In the genomic region with DNA sequence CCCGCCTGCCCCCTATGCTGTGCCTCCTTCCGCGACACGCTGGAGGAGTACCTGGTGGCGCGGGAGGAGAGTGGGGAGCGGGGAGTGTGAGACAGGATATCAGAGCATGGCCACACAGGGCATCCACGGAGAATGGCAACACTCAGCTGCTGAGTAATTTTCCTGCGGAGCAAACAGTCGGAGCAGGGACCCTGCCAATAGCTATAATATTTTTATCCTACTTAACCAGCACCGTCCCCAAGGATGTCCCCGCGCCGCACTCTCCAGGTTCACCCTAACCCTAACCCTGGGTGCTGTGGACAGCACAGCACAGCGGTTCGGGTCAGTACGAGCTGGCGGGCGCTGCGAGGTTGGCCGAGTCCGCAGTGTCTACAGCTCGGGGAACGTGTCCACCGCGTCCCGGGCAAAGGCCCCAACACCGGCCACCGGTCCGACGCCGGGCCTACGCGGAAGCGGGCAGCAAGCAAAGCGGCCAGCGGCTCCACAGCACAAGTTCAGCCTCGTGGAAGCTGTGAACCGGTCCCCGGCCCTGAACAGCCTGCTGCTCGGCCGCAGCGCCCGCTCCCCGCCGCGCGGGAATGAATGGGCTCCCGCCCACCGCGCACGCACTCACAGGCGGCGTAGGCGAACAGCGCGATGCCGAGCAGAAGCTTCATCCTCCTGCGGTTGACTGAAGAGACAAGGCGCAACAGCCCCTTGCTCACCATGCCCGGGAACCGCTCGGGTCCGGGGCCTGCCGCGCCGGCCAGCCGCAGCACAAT, we compare ENCODE assay signal across 8 mouse cellular contexts. TPM values are rescaled to one million over a fixed set of nuclear protein-coding genes. Genes with fewer than 3 reads are reported as not detected.
DNase-seq lines count a peak whose midpoint lies in the region; ATAC-seq and TF ChIP-seq lines count a peak whose summit lies in the region.

No protein-coding gene starts in this region.

- peak overlapping the region; percentile 88 for H3K4me3 ChIP-seq in bone marrow macrophage, adult 2 months (ENCODE audit: insufficient read depth, low read length)
- peak overlapping the region; percentile 92 for H3K4me3 ChIP-seq in kidney, embryonic 16.5 days (ENCODE audit: low read length)

- H3K36me3 ChIP-seq in kidney, embryonic 16.5 days (ENCODE audit: insufficient read depth, low read length) = 0 out of 2 replicates have a peak, but pooled peaks cover 3% of the 10 kb centered on the region

- WGBS in kidney, embryonic 16.5 days = under 1% methylated on average over 64 of the region's 68 CpGs

- peak overlapping the region; percentile 84 for H3K4me2 ChIP-seq in kidney, embryonic 16.5 days (replicated peaks; ENCODE audit: low read depth, low read length)

- H3K4me1 ChIP-seq in bone marrow macrophage, adult 2 months (ENCODE audit: control insufficient read depth, insufficient read depth, low read length) = peaks cover 4% of the 10 kb centered on the region
- peaks cover 16% of the 10 kb centered on the region for H3K4me1 ChIP-seq in kidney, embryonic 16.5 days (ENCODE audit: insufficient read depth, low read length)

- peak overlapping the region; percentile 87 for H3K9ac ChIP-seq in kidney, embryonic 16.5 days (replicated peaks; ENCODE audit: low read length)

- no peaks in the 10 kb centered on the region for H3K27me3 ChIP-seq in kidney, embryonic 16.5 days (ENCODE audit: insufficient read depth, low read length)

- ATAC-seq in kidney, embryonic 16.5 days (ENCODE audit: low FRiP score, low TSS enrichment) = peak; percentile 74

- no peak for TF ChIP-seq POLR2A in bone marrow macrophage, adult 2 months (IDR thresholded peaks at IDR 0.05; ENCODE audit: borderline replicate concordance, low read depth, low read length)

- peak; percentile 30 to 42 for DNase-seq in left cerebral cortex, adult 18-20 months (ENCODE audit: low spot score in 2 of 2)
- DNase-seq in left cerebral cortex, adult 9 months (ENCODE audit: low spot score in 2 of 2) = no peak
- DNase-seq in frontal cortex, postnatal 36 days (ENCODE audit: low spot score in 2 of 2) = peak; percentile 33 to 37
- peak; percentile 51 for DNase-seq in lung, postnatal 10 days
- DNase-seq in right cerebral cortex, postnatal 14 days = peak; percentile 30
- DNase-seq in Muller cell, postnatal 12 days (ENCODE audit: inconsistent ontology term) = no peak

- peak overlapping the region; percentile 38 for H3K27ac ChIP-seq in bone marrow macrophage, adult 2 months (ENCODE audit: insufficient read depth, low read depth, low read length)
- H3K27ac ChIP-seq in kidney, embryonic 16.5 days (ENCODE audit: low read length) = peak overlapping the region; percentile 90

- no peak for TF ChIP-seq CTCF in bone marrow macrophage, adult 2 months (IDR thresholded peaks at IDR 0.05; ENCODE audit: low read depth, low read length)

- H3K9me3 ChIP-seq in kidney, embryonic 16.5 days (ENCODE audit: low read length) = no peaks in the 10 kb centered on the region

RNA-seq across cellular contexts. Expression of a gene that starts 0.4 kb away (rescaled TPM):
- total RNA-seq in left cerebral cortex, adult 18-20 months (2021) = 10 to 100 TPM; 56.9 to 59.0 TPM
- polyA plus RNA-seq in bone marrow macrophage, adult 2 months (2012; ENCODE audit: insufficient read depth, insufficient read length, missing spikeins) = 16.1 and 16.3 TPM in 2 replicates
- polyA plus RNA-seq in kidney, embryonic 16.5 days (2015; fragmentation: Nextera tagmentation; extraction: Ambion mirVana) = 26.0 and 26.6 TPM in 2 replicates

Comparison
In these comparisons a context has a peak if more than half of its experiments do, and no peak if none do; other contexts are left out.
1. DNase-seq: peak in left cerebral cortex, adult 18-20 months (2 of 2), frontal cortex, postnatal 36 days (2 of 2), lung, postnatal 10 days (single experiment) and right cerebral cortex, postnatal 14 days (single experiment); none in left cerebral cortex, adult 9 months (0 of 2) and Muller cell, postnatal 12 days (single experiment).